ENCODE assay signal across 10 mouse cellular contexts in the genomic region with DNA sequence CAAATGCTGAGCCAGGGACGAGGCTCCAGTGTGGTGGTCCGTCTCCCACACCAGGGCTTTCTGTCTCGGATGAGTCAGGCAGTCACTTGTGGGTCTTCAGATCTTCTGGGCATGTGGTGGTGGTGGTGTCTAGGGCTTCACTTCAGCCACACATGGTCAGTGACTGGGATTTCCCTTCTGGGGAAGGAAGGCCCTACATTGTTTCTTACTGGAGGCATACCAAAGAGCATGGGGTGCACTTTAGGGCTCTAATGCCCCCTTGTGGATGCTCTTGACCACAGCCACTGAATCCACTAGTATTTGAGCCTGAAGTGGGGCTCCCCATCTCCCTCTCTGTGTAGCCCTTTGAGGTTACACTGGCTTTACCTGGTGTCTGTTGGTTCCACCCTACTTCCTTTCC. TPM values are rescaled to one million over a fixed set of nuclear protein-coding genes. Genes with fewer than 3 reads are reported as not detected.
DNase-seq lines count a peak whose midpoint lies in the region; ATAC-seq and TF ChIP-seq lines count a peak whose summit lies in the region.
"Had no signal": no experiment of that assay in that cellular context is flagged by ENCODE, and none has a peak within 500 bp of the region (broad histone marks: within the 10 kb centered on the region; RNA-seq: fewer than 3 reads in every experiment).

No protein-coding gene starts in this region.

- no peaks in the 10 kb centered on the region for H3K27me3 ChIP-seq in intestine, postnatal 0 days (replicated peaks; ENCODE audit: control insufficient read depth, insufficient read depth, low read length)
- H3K27me3 ChIP-seq in midbrain, embryonic 16.5 days (ENCODE audit: control insufficient read depth, insufficient read depth, low read depth, low read length), result no peaks in the 10 kb centered on the region
- H3K27me3 ChIP-seq: heart, embryonic 15.5 days; midbrain, embryonic 12.5 days had no signal

- no peak overlapping the region for H3K4me3 ChIP-seq in gastrocnemius, adult 2 months
- no peak overlapping the region for H3K4me3 ChIP-seq in intestine, postnatal 0 days (ENCODE audit: low read depth, low read length)
- no peak overlapping the region for H3K4me3 ChIP-seq in midbrain, embryonic 16.5 days (ENCODE audit: low read depth, low read length)
- H3K4me3 ChIP-seq: heart, embryonic 15.5 days; midbrain, embryonic 12.5 days had no signal

- no peak for ATAC-seq in intestine, postnatal 0 days
- ATAC-seq in midbrain, embryonic 16.5 days, result 0 out of 2 replicates have a peak, but pooled peaks have one; percentile 28
- ATAC-seq in monocyte, adult 5-6 weeks (replicated peaks; ENCODE audit: insufficient number of reproducible peaks, low FRiP score, low TSS enrichment, poor library complexity, severe bottlenecking), result no peak

- H3K4me2 ChIP-seq in intestine, postnatal 0 days (replicated peaks; ENCODE audit: low read depth), result no peak overlapping the region
- no peak overlapping the region for H3K4me2 ChIP-seq in midbrain, embryonic 16.5 days (ENCODE audit: low read length)
- H3K4me2 ChIP-seq: heart, embryonic 15.5 days; midbrain, embryonic 12.5 days had no signal

- no peak overlapping the region for H3K9ac ChIP-seq in intestine, postnatal 0 days (ENCODE audit: low read depth, low read length)
- no peak overlapping the region for H3K9ac ChIP-seq in midbrain, embryonic 16.5 days (ENCODE audit: low read depth, low read length)
- H3K9ac ChIP-seq: heart, embryonic 15.5 days; midbrain, embryonic 12.5 days had no signal

- TF ChIP-seq CTCF in gastrocnemius, adult 2 months (IDR thresholded peaks at IDR 0.05), result peak; percentile 71
- peak; percentile 81 for TF ChIP-seq CTCF in intestine, postnatal 0 days (IDR thresholded peaks at IDR 0.05; ENCODE audit: low read depth)

- 91% methylated on average over 3 of the region's 3 CpGs for WGBS in intestine, postnatal 0 days
- WGBS in midbrain, embryonic 16.5 days, result 96% methylated on average over 3 of the region's 3 CpGs

- no peak overlapping the region for H3K27ac ChIP-seq in gastrocnemius, adult 2 months
- H3K27ac ChIP-seq in intestine, postnatal 0 days (ENCODE audit: low read depth, low read length), result no peak overlapping the region
- no peak overlapping the region for H3K27ac ChIP-seq in midbrain, embryonic 16.5 days (ENCODE audit: low read length)
- H3K27ac ChIP-seq: heart, embryonic 15.5 days; midbrain, embryonic 12.5 days had no signal

- no peaks in the 10 kb centered on the region for H3K9me3 ChIP-seq in intestine, postnatal 0 days (ENCODE audit: control insufficient read depth)
- no peaks in the 10 kb centered on the region for H3K9me3 ChIP-seq in midbrain, embryonic 16.5 days (replicated peaks; ENCODE audit: control insufficient read depth, low read length, poor library complexity, severe bottlenecking)
- H3K9me3 ChIP-seq: heart, embryonic 15.5 days; midbrain, embryonic 12.5 days had no signal

- H3K36me3 ChIP-seq in intestine, postnatal 0 days (ENCODE audit: control insufficient read depth, insufficient read depth), result no peaks in the 10 kb centered on the region
- H3K36me3 ChIP-seq in midbrain, embryonic 16.5 days (ENCODE audit: control insufficient read depth, insufficient read depth, low read length), result peaks cover 7% of the 10 kb centered on the region; the same call in 1 of the 2 replicates
- H3K36me3 ChIP-seq: heart, embryonic 15.5 days; midbrain, embryonic 12.5 days had no signal

- no peaks in the 10 kb centered on the region for H3K4me1 ChIP-seq in intestine, postnatal 0 days (replicated peaks; ENCODE audit: control insufficient read depth, insufficient read depth, low read length)
- no peaks in the 10 kb centered on the region for H3K4me1 ChIP-seq in midbrain, embryonic 16.5 days (ENCODE audit: control insufficient read depth, insufficient read depth, low read length)
- H3K4me1 ChIP-seq: midbrain, embryonic 12.5 days had no signal

- intact Hi-C loops in gastrocnemius, adult 2 months (cut with DNase I), result loop anchor here (2.0 kb wide), 1 partner anchor 486 kb away; no protein-coding TSS in a partner anchor

- DNase-seq in gastrocnemius, adult 2 months, result peak; percentile 39
- DNase-seq in gastrocnemius, postnatal 25 days, result no peak
- peak; percentile 28 for DNase-seq in right cerebral cortex, postnatal 14 days
- DNase-seq in right cerebral cortex, postnatal 4 days, result no peak
- DNase-seq in embryo, embryonic 9.5 days (ENCODE audit: extremely low spot score), result peak; percentile 42

RNA-seq across cellular contexts. Expression of a gene that starts 47.9 kb away (rescaled TPM):
- total RNA-seq in gastrocnemius, adult 2 months (2021), result not detected
- total RNA-seq in gastrocnemius, postnatal 25 days (2021), result not detected
- polyA plus RNA-seq in intestine, postnatal 0 days (2015; fragmentation: Nextera tagmentation; extraction: Ambion mirVana), result not detected in 2 replicates
- not detected in 2 replicates for polyA plus RNA-seq in midbrain, embryonic 16.5 days (2015; fragmentation: Nextera tagmentation; extraction: Ambion mirVana)
- total RNA-seq in monocyte, adult 5-6 weeks (2017), result not detected in 3 replicates
- polyA plus RNA-seq: heart, embryonic 15.5 days; midbrain, embryonic 12.5 days had no signal

RNA-seq across cellular contexts. Expression of a gene that starts 57.1 kb away (rescaled TPM):
- not detected for total RNA-seq in gastrocnemius, adult 2 months (2021)
- total RNA-seq in gastrocnemius, postnatal 25 days (2021), result not detected
- 0.12 TPM in 1 of 2 replicates, not detected in the other for polyA plus RNA-seq in intestine, postnatal 0 days (2015; fragmentation: Nextera tagmentation; extraction: Ambion mirVana)
- 0.11 and 0.27 TPM in 2 replicates for polyA plus RNA-seq in midbrain, embryonic 16.5 days (2015; fragmentation: Nextera tagmentation; extraction: Ambion mirVana)
- not detected in 3 replicates for total RNA-seq in monocyte, adult 5-6 weeks (2017)

Comparison
In these comparisons a context has a peak if more than half of its experiments do, and no peak if none do; other contexts are left out.
1. DNase-seq: peak in gastrocnemius, adult 2 months (single experiment), right cerebral cortex, postnatal 14 days (single experiment) and embryo, embryonic 9.5 days (single experiment); none in gastrocnemius, postnatal 25 days (single experiment) and right cerebral cortex, postnatal 4 days (single experiment).